Mouse (Mus musculus) hematopoietic stem cell, adult 5-6 weeks (primary cell): ENCODE data around the gene Fam20b. TPM values are rescaled to one million over a fixed set of nuclear protein-coding genes. Genes with fewer than 3 reads are reported as not detected.
A peak's percentile ranks its signal among the peaks of the same experiment; 100 is the strongest.

Experiments used
- ATAC-seq, 2 experiments: fragments of 125-278 bp in 1 of 2; replicated peaks in 1 of 2; 2 replicates each; pipeline ENCODE4 v1.8.0; 2016 to 2017; ENCODE audit warnings: inconsistent platforms in 2 of 2, mild to moderate bottlenecking in 2 of 2, moderate number of reproducible peaks in 2 of 2, low read depth in 1 of 2, moderate TSS enrichment in 1 of 2; ENCODE audit not compliant: low FRiP score in 2 of 2, poor library complexity in 2 of 2, severe bottlenecking in 2 of 2, insufficient read depth in 1 of 2, low TSS enrichment in 1 of 2
- total RNA-seq: library from RNA; stranded (forward); fragments of 172-1452, 232-1000 nt; gene quantifications from 2 replicates; pipeline ENCODE4 v1.2.3, GENCODE M21; 2017

The Fam20b gene
- total RNA-seq, 1 experiment from 2014 or later = 43.4 TPM

DNA sequence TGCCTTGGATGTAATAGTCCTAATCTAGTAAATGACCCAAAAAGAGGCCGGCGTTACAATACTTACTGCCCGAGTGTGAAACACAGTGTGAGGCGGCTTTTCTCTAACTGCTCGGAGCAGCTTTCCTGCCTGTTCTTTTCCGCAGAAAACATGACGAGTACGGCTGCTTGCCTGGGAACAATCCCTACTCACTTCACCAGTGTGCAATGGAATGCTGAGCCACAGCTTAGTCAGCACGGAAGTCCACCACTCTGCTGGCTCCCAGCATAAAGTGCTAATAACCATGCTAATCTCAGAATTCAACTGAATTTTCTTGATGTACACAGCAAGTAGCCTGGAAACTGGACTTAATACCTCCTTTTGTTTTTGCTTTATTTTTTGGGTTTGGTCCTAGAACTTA is 39.3 kb downstream of the Fam20b start:
- no peak for ATAC-seq

DNA sequence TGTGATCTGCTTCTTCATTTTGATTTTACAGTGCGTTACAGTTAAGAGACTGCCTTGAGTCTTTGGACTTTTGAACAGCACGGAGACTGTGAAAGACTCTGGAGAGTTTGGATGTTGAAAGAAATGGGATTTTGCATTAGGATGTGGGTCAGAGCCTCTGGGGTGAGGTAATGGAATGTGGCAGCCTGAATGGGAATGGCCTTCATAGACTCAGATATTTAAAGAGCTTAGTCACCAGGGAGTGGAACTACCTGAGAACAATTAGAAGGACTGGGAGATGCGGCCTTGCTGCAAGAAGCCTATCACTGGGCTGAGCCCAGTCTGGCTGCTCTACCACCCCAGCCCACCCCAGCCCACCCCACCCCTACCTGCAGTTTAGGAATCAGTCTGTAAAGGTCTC is 41.7 kb downstream of the Fam20b start:
- ATAC-seq = no peak

DNA sequence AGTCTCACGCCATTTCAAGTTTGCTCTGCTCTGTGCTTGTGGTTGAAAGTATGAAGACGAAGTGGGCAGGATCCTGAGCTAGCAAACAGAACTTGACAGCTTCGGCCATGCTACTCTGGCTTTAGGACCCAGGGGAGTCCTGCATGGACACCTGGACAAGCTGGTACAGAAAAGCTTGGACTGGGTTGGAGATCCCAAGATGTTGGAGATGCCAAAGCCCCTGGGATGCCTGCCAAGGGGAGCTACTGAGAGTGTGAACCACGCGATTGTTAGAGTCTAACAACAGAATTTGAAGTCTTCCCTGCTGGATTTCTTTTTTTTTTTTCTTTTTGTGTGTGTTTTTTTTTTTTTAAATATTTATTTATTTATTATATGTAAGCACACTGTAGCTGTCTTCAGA is 42.3 kb downstream of the Fam20b start:
- no peak for ATAC-seq

DNA sequence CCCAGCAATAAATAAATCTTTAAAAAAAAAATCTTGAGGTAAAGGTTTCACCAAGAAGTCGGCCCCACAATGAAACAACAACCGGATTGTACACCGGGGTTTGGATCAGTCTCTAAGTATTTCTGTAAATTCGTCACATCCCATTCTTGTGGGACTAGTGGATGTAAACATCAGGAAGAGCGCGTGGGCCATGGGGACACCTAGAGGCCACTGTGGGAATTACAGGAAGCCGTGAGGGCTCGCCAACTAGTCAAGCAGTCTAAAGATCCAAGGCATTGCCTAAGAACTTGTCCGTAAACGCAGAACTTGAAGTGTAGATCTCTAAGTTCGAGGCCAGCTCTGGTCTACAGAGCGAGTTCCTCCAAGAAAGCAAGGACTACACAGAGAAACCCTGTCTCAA is 42.7 kb downstream of the Fam20b start:
- peak; percentile 30 to 50; a peak in 1 of 4 replicates for ATAC-seq

DNA sequence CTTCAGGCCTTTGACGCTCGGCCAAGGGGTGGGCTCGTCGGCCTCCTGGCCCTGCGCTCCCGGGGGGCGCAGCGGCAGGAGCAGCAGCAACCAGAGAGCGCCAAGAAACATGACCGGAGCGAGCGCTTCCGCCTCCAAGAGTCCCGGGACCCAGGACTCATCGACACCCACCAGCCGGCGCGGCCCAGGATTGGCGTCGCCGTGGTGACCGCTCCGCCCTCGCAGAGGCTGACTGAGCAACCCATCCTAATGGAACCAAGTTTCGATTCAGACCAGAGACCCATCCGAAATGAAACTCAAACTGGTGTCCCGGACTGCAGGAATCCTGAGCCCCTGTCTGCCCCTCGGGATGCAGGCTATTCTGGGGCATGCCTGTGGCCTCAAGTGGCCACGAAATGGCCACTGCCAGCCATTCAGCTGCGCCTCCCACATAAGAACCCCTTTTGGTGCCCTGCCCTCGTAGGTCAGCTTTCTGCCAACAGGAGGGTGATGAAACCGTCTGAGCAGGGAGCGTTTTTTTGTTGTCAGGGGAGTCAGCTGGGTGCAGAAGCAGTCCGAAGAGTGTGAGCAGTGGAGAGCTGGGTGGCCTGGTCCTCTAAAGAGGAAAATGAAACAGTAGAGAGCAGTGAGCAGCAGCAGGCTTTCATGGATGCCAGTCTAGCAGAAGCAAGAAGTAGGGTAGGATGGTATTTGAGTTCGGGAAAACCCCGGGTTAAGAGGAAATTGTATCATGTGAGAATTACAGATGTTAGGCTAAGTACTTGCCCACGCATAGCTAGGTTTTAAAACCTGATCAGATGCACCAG is 44.5 kb downstream of the Fam20b start, which contains the start of gene Tor3a:
Gene Tor3a (minus strand): TSS at position 162 of the 806 bp plus-strand sequence.
- peak; percentile 86 to 89 for ATAC-seq

DNA sequence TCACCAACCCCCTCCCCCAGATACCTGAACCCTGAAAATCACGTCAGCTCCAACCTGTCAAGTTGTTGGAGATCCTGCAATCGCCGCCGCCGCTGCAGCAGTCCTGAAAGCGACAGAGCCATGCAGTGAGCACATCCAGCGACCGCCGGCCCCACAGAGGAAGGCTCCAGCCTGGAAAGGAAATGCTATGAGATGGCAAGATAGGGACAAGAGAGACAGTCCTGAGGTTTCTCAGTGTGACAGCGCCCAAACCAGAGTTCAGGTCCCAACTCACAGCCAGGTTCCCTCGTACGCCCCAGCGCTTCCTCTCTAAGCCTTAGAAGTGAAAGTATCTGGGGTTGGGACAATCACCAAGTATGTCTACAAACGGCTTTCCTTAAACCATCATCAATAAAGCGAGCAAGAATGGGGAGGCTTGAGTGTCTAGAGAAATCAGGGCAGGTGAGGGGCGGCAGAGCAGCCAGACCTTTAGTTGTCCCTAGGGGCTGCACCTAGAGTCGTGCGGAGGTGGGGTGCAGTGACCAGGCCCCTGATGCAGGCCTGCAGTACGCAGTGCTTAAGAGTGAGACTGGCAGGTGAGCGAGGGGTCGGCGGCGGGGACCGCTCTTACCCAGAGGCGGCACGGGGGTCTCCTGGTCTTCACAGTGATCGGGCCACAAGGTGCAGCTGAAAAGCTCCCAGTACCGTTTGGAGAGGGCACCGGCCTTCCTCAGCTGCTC is 45.3 kb downstream of the Fam20b start:
- peak; percentile 5 to 41 for ATAC-seq

DNA sequence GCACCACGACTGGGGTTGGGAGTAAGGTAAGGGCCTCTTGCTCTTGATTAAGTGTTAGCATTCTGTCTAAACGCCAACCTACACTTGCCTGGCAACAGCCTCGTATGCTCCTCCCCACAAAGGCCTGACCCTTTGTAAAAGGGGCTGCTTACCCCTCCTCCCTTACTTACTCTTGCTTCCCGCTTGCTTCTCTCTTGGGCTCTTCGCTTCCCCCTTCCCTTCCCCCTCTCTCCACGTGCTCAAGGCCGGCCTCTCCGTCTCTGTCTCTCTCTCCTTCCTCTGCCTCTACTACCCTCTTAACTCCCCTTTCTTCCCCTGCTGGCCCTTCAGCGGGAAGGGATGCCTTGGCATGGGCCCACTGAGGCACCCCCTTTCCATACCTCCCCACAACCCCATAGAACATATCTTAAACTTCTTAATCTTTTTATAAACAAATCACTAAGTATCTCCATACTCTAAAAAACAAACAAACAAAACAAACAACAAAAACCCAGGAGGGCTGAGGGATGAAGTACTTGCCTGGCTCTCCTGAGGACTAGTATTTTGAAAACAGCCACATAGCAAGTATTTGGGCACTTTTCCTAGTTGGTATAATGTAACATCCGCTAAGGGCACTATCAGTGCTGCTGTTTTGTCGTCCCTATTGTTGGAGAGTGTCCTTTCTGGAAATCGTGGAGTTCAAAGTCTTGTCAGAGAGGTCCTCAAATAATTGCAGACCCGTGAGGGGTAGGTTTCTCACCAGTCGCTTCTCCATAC is 46.0 kb downstream of the Fam20b start:
- ATAC-seq = no peak

DNA sequence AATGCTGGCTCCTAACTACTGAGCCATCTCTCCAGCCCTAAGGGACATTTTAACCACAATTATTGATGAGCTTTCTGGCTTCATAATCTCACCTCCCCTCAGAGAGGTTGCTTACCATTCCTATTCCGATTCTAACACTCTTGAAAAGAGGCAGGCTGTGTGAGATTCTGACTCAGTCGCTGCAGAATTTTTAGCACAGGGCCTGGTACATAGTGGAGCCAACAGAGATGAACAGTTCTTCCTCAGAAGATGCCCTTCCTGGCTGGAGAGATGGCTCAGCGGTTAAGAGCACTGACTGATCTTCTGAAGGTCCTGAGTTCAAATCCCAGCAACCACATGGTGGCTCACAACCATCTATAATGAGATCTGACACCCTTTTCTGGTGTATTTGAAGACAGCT is 47.0 kb downstream of the Fam20b start:
- ATAC-seq = no peak

DNA sequence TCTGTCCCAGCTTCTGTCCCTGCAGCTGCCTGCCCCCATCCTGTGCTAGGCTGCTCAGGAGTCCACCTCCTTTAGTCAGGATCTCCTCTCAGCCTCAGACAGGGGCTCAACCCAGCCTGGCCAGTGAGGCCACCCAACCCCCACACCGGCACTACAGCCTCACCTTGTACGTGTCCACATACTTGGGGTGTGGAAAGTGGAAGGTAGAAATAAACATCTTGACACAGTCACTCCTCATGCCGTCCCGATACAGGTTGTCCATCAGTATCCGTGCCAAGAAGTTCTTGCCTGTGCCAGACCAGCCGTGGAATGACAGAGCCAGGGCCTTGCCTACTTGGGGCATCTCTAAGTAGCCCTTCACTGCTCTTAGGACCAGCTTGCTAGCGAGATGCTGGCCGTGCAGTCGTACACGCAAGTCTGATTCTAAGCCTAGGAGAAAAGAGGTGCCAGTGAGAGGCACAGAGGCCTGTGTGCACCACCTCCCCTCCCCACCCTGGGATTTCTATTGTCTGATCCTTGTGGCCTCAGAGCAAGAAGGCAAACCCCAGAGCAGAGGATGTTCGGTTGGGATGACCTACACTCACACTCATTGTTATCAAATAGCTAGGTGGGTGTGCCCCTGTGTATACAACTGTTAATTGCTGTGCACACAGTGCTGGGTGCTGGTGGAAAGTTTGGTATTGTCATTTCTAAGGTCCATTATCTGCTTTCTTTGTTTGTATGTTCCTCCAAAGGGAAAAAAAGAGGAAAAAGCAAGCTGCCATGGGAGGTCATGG is 49.5 kb downstream of the Fam20b start:
- ATAC-seq = no peak

DNA sequence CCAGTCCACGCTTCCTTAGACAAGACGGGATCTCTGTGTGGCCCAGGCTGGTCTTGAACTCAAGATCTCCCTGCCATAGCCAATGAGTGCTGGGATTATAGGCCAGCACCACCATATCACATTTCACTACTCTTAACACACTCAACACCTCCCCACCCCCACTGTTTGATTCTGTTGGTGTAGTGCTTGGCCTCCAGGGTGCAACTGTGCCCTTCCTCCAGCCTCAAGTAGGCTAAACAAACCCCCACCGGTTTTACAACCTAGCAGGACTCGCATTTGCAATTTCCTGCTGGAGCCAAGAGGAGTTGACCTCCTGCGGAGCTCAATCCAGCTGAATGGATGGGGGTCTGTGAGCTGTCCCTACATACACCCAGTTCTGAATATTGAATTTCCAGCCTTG is 50.3 kb downstream of the Fam20b start:
- ATAC-seq = no peak

DNA sequence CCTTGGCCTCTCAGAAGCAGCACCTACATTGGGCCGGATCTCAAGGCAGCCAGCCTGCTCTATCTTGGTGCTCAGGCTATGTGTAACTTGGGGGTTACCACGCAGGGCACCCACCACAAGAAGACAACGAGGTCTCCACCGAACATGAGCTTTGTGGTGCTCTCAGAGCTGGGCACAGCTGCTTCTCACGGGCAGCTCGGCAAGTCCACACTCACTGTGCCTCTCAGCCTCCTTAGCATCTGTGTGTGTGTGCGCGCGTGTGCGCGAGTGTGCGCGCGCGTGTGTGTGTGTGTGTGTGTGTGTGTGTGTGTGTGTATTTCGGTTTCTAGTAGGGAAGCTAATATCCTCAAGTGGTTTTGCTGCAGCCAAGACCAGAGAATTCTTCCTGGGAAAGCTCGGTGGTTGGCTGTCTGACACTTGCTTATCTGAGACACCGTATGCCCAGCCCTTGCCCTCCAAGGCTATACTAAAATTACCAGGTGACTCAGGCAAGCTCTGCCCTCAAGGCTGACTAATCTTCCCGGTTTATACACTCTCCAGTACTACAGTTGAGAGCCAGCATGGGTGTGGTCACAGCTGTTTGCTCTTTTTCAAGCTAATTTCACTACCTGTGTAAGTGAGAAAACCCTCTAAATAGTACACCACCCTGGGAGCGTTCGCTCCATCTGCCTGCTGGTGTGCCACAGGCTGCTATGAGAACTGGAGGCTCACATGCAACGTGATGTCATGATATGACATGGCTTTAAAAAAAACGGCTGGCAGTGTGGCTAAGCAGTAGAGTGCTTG is 51.6 kb downstream of the Fam20b start:
- ATAC-seq = no peak

DNA sequence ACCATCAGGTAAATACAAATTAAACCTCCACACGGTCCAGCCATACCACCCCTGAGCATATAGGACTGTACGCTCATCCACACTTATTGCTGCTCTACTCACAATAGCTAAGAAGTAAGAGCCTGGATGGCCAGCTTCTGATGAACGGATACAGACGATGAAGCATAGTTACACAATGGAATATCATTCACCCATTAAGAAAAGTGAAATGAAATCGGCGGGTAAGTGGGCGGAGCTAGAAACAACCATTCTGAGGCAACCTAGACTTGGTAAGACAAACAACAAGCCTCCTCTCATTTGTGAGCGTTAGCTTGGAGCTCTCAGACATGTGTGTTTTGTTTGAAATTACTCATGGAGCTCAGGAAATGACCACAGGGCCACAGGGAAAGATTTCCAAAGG is 53.1 kb downstream of the Fam20b start:
- ATAC-seq = no peak

DNA sequence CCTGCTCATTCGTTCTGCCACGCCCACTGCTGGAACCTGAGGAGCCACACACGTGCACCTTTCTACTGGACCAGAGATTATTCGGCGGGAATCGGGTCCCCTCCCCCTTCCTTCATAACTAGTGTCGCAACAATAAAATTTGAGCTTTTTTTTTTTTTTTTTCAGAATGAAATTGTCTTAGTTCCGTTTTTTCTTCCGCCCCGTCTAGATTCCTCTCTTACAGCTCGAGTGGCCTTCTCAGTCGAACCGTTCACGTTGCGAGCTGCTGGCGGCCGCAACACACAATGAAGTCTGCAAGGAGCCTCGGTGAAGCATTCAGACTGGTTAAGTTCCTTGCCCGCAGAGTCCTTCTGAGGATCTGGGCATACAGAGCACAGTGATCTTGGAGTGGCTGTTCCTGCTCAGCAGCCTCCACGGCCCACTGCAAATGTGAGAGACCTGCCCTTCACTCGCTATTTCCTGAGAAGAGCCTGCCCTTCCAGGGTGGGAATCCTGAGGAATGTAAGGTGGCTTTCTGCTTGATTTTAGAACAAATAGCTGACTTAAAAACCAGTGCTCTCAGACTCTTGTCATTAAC is 58.1 kb downstream of the Fam20b start:
- ATAC-seq = peak; percentile 34 to 42; a peak in 2 of 4 replicates

DNA sequence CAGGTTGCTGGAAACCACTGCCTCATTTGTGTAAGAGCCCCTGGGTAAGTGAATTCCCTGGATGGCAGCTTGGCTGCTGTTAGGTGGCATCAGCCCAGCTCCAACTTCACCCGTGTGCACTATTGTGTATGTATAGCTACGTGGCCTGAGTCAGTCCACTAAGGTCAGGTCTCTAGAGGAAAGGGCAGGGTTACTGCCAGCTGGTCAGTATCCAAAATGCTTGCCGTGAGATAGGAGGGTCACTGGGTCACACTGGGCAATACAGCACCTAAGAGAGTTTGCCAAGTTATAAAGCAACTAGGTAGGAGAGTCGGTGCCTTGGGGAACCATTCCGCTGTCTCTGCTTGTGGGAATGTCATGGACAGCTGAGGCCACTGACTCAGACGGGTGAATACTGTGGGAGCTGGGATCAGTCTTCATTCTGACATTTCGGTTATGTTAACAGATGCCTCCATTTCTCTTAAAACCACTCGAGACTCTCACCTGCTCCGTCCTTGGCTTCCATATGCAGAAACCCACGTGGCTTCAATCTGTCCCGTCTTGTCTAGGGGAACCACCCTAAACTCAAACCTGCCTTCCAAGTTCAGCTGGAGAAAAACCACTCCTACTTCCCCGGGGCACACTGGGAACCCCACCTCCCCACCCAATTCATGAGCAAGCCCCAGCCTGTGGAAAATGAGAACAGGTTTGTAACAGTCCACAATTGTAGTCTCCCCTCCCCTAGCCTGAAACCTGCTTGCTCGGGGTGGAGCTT is 58.8 kb downstream of the Fam20b start:
- peak; percentile 56 to 72; a peak in 3 of 4 replicates for ATAC-seq

DNA sequence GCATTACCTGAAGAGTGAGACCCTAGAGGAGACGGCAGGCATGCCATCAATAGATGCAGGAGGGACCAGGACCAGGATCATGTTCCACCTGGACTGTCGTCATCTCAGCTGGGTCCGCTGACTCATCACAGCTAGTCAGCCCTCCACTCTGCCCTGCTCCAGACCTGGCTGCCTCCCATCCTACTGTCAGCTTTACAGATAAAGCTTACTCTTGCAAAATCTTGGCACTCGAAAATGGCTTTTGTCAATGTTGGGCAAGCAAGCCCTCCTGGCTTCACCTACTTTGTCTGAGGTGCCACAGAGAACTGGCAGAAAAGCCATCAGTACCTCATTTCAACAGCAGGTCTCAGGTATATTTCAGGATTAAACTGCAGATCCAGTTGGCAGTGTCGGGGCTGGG is 60.2 kb downstream of the Fam20b start:
- no peak for ATAC-seq

DNA sequence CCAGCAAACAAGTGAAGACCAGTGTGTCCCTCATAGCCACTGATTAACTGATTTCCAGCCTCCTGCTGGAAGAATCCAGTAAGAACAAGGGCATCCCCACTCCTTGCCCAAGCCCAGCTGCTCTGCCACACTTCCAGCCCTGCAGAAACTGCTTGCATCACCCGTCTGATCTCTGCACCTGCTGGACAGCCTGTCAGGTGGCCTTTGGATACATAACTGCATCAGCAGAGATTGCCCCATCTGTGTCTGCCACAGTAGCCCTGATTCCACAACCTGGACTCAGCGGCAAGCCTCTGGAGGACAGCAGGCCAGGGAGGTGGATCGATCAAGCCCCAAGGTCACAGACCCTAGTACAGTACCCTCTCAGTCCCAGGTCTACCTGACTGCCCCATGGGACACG is 61.4 kb downstream of the Fam20b start:
- no peak for ATAC-seq
